Mouse (Mus musculus): Measurements from ENCODE around the gene Clcn6. TPM values are rescaled to one million over a fixed set of nuclear protein-coding genes. Genes with fewer than 3 reads are reported as not detected.

Gene Clcn6
- total RNA-seq (2021), result 10 to 100 TPM; 77.0 to 77.6 TPM
- long read RNA-seq, experiment 1, transcript Clcn6-201 (23 exons, 3,306 nt), result major isoform, 10 of 47 reads
- long read RNA-seq, experiment 1, partial matches to known transcripts, result 6 of 47 reads
- long read RNA-seq, experiment 1, other reads (novel, unspliced or antisense), result 31 of 47 reads
- long read RNA-seq, experiment 2, transcript Clcn6-201 (23 exons, 3,306 nt), result major isoform, 13 of 52 reads
- long read RNA-seq, experiment 2, partial matches to known transcripts, result 5 of 52 reads
- long read RNA-seq, experiment 2, other reads (novel, unspliced or antisense), result 34 of 52 reads

- H3K4me3 ChIP-seq, result peak within 1 kb of the TSS; percentile 84
- TF ChIP-seq CTCF (conservative IDR thresholded peaks at IDR 0.05), result no peak; the same call in 1 of the 2 replicates
- DNase-seq (ENCODE audit: low spot score in 2 of 2), result peak; percentile 100
- peak within 1 kb of the TSS; percentile 97 for H3K27ac ChIP-seq
Measured at GRCm38 (mm10) chr4:148038600-148039253, at the start of gene Clcn6, which contains the start of gene Mthfr. Clcn6 (minus strand) TSS chr4:148038821. Mthfr (plus strand) TSS chr4:148039077.

- H3K27ac ChIP-seq, result peak within 1 kb of the TSS; percentile 85
- no peak for TF ChIP-seq CTCF (conservative IDR thresholded peaks at IDR 0.05)
Measured at GRCm38 (mm10) chr4:148087907-148088527, 49.4 kb upstream of the Clcn6 start, which contains the start of gene Agtrap. Agtrap (minus strand) TSS chr4:148088031.

GRCm38 (mm10) chr4:148087091-148087906, 48.7 kb upstream of the Clcn6 start:
- Histone ChIP-seq H3K27ac (peak overlapping the region; percentile 85), H3K4me3 (peak overlapping the region; percentile 72)
- DNase-seq (ENCODE audit: low spot score in 2 of 2), result no peak
- no peak for TF ChIP-seq CTCF (conservative IDR thresholded peaks at IDR 0.05)

More at GRCm38 (mm10) chr4:148087907-148088527, 49.4 kb upstream of the Clcn6 start, which contains the start of gene Agtrap:
- H3K4me3 ChIP-seq, result peak within 1 kb of the TSS; percentile 72
- peak; percentile 93 to 94 for DNase-seq (ENCODE audit: low spot score in 2 of 2)

GRCm38 (mm10) chr4:148085907-148086305, 47.3 kb upstream of the Clcn6 start:
- no peak for TF ChIP-seq CTCF (conservative IDR thresholded peaks at IDR 0.05)
- Histone ChIP-seq H3K27ac (no peak overlapping the region), H3K4me3 (no peak overlapping the region)
- no peak for DNase-seq (ENCODE audit: low spot score in 2 of 2)

GRCm38 (mm10) chr4:148085131-148085906, 46.7 kb upstream of the Clcn6 start:
- Histone ChIP-seq H3K27ac (no peak overlapping the region), H3K4me3 (no peak overlapping the region)
- DNase-seq (ENCODE audit: low spot score in 2 of 2), result no peak
- TF ChIP-seq CTCF (conservative IDR thresholded peaks at IDR 0.05), result no peak

GRCm38 (mm10) chr4:148084261-148084714, 45.7 kb upstream of the Clcn6 start:
- no peak for DNase-seq (ENCODE audit: low spot score in 2 of 2)
- H3K27ac ChIP-seq, result no peak overlapping the region
- H3K4me3 ChIP-seq, result no peak overlapping the region
- TF ChIP-seq CTCF (conservative IDR thresholded peaks at IDR 0.05), result no peak

- H3K27ac ChIP-seq, result no peak overlapping the region
- H3K4me3 ChIP-seq, result no peak overlapping the region
- TF ChIP-seq CTCF (conservative IDR thresholded peaks at IDR 0.05), result no peak
- no peak for DNase-seq (ENCODE audit: low spot score in 2 of 2)
Measured at GRCm38 (mm10) chr4:148083176-148083899, 44.7 kb upstream of the Clcn6 start.

GRCm38 (mm10) chr4:148082257-148083044, 43.8 kb upstream of the Clcn6 start:
- H3K27ac ChIP-seq, result no peak overlapping the region
- TF ChIP-seq CTCF (conservative IDR thresholded peaks at IDR 0.05), result peak; percentile 87
- DNase-seq (ENCODE audit: low spot score in 2 of 2), result peak; percentile 40 to 60
- no peak overlapping the region for H3K4me3 ChIP-seq

GRCm38 (mm10) chr4:148081201-148081600, 42.6 kb upstream of the Clcn6 start:
- DNase-seq (ENCODE audit: low spot score in 2 of 2), result no peak
- Histone ChIP-seq H3K27ac (no peak overlapping the region), H3K4me3 (no peak overlapping the region)
- no peak for TF ChIP-seq CTCF (conservative IDR thresholded peaks at IDR 0.05)

GRCm38 (mm10) chr4:148080597-148080973, 42.0 kb upstream of the Clcn6 start:
- H3K4me3 ChIP-seq, result no peak overlapping the region
- no peak for TF ChIP-seq CTCF (conservative IDR thresholded peaks at IDR 0.05)
- DNase-seq (ENCODE audit: low spot score in 2 of 2), result no peak
- no peak overlapping the region for H3K27ac ChIP-seq
